Mouse (Mus musculus): ENCODE data around the gene Gm2696.

DNA sequence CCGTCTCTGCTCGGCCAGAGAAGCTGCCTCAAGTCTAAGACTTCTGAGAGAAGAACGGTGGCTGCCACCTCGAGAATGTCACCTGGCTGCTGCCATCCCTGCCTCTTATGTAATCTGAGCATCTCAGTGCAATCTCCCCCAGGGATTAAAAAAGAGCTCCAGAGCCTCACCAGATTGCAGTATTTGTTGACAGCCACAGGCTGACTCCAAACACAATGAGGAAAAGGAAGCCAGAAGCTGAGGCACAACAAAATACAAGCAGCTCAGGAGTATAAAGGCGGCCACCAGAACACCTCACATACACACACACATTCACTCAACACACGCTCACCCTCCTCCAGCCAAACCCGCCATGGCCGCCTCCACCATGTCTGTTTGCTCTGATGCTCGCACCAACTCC lies 21.2 kb downstream of the Gm2696 start, which contains the start of gene Krtap10-10:
- no peak for TF ChIP-seq CTCF (IDR thresholded peaks at IDR 0.05; ENCODE audit: low read depth)
- no peak for TF ChIP-seq EP300 (IDR thresholded peaks at IDR 0.05; ENCODE audit: low read depth)
